Mouse (Mus musculus): Measurements from ENCODE around the gene Best3. TPM values are rescaled to one million over a fixed set of nuclear protein-coding genes. Genes with fewer than 3 reads are reported as not detected.

The Best3 gene
- total RNA-seq (2021), result under 1 TPM; 0.28 TPM

DNA sequence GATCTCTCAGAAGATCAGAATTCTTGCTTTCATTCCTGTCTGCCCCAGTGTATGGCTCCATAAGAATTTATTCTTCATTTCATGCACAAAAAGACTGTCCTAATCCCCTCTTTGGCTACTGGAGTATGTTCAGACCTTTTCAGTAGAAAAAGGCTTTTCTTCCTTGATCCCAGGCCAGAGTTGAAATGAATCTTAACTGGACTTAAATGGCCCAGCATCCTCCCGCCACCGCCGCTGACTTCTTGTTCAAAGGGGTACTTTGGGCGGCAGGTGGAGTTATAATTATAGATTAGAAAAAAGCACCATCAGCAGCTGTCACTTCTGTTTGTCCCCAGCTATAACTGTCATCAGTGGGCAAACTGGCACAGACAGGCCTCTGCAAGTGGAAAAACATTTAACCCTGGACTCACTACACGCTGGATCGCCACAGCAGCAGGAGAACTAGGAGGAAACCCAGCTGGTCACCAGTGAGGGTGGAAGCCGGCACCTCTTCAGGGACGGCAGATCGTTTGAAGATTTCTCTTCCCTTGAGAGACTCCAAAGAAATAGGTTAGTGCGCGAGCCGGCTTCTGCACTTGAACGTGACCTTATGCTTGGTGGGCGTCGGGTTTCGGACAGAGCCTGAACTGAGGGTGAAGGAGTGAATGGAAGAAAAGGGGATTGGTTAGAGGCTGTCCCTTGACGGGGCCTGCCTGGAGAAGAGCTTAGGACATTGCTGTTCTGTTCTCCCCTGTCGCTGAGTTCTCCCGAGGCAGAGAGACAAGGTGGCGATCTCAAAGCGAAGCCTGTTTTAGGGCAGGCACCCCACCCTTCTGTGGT, at the start of gene Best3:
Gene Best3 (plus strand): TSS at position 51 of the 819 bp plus-strand sequence.
- no peak for DNase-seq (ENCODE audit: extremely low spot score in 1 of 2, low spot score in 2 of 2)
- intact Hi-C loops (cut with DNase I), result no loop called here

GRCm38 (mm10) chr10:116943025-116943424, 43.1 kb upstream of the Best3 start:
- DNase-seq (ENCODE audit: extremely low spot score in 1 of 2, low spot score in 2 of 2), result peak in 1 of 2 experiments; percentile 48
- intact Hi-C loops (cut with DNase I), result no loop called here

- intact Hi-C loops (cut with DNase I), result no loop called here
- no peak for DNase-seq (ENCODE audit: extremely low spot score in 1 of 2, low spot score in 2 of 2)
Measured at GRCm38 (mm10) chr10:116944144-116944543, 42.0 kb upstream of the Best3 start.

DNA sequence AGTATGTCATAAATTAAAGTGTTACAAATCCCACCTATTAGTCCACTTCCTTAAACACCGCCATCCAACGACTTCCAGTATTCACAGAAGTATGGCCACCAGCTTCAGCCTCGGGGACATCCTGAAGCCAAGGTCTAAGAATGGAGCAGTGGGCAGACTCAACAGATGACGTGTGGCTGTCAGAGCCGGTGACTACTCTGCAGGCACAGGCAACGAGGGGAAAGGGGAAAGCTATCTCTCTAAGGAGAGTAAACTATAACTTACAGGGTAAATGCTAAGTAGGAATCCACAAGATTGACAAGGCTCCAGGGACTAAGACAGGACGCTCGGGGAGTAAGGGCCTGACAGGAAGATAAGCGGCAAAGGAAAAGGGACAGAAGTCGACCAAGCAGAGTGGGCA, 41.2 kb upstream of the Best3 start:
- DNase-seq (ENCODE audit: extremely low spot score in 1 of 2, low spot score in 2 of 2), result no peak
- intact Hi-C loops (cut with DNase I), result no loop called here

- DNase-seq (ENCODE audit: extremely low spot score in 1 of 2, low spot score in 2 of 2), result no peak
- intact Hi-C loops (cut with DNase I), result no loop called here
Measured at GRCm38 (mm10) chr10:116948414-116948813, 37.7 kb upstream of the Best3 start.

- peak; percentile 15 to 52 for DNase-seq (ENCODE audit: extremely low spot score in 1 of 2, low spot score in 2 of 2)
- intact Hi-C loops (cut with DNase I), result no loop called here
Measured at GRCm38 (mm10) chr10:116949111-116950008, 36.8 kb upstream of the Best3 start.

- peak; percentile 84 to 92 for DNase-seq (ENCODE audit: extremely low spot score in 1 of 2, low spot score in 2 of 2)
- intact Hi-C loops (cut with DNase I), result no loop called here
Measured at GRCm38 (mm10) chr10:116950009-116950769, 35.9 kb upstream of the Best3 start, which contains the start of gene Rab3ip. Gene Rab3ip, minus strand, starts transcription at chr10:116950769.

- DNase-seq (ENCODE audit: extremely low spot score in 1 of 2, low spot score in 2 of 2), result no peak
- intact Hi-C loops (cut with DNase I), result no loop called here
Measured at GRCm38 (mm10) chr10:116950886-116951285, 35.2 kb upstream of the Best3 start.

DNA sequence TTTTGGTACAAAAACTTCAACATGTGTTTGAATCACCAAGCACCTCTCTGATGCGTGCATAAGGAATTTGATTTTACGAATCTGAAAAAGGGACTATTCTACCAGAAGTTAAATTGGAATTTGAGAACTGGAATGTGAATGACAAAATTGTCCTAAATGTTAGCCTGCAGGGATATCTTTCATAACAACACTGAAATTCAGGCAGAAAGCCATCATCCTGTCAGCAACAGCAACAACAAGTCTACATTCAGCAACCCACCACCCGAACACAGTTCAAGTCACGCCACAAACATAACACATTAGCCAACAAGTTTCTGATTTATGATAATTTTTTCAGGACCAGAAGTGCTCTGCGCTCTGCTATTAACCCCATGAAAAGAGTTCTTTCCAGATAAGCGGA, 30.9 kb upstream of the Best3 start:
- DNase-seq (ENCODE audit: extremely low spot score in 1 of 2, low spot score in 2 of 2), result no peak
- intact Hi-C loops (cut with DNase I), result no loop called here

GRCm38 (mm10) chr10:116956483-116957158, 29.5 kb upstream of the Best3 start:
- no peak for DNase-seq (ENCODE audit: extremely low spot score in 1 of 2, low spot score in 2 of 2)
- intact Hi-C loops (cut with DNase I), result no loop called here

GRCm38 (mm10) chr10:116957867-116958551, 28.1 kb upstream of the Best3 start:
- intact Hi-C loops (cut with DNase I), result no loop called here
- DNase-seq (ENCODE audit: extremely low spot score in 1 of 2, low spot score in 2 of 2), result no peak

- intact Hi-C loops (cut with DNase I), result no loop called here
- no peak for DNase-seq (ENCODE audit: extremely low spot score in 1 of 2, low spot score in 2 of 2)
Measured at GRCm38 (mm10) chr10:116962152-116962551, 24.0 kb upstream of the Best3 start.

- intact Hi-C loops (cut with DNase I), result no loop called here
- peak in 1 of 2 experiments; percentile 33 for DNase-seq (ENCODE audit: extremely low spot score in 1 of 2, low spot score in 2 of 2)
Measured at GRCm38 (mm10) chr10:116962803-116963202, 23.3 kb upstream of the Best3 start.

GRCm38 (mm10) chr10:116964084-116964483, 22.0 kb upstream of the Best3 start:
- intact Hi-C loops (cut with DNase I), result no loop called here
- DNase-seq (ENCODE audit: extremely low spot score in 1 of 2, low spot score in 2 of 2), result no peak

DNA sequence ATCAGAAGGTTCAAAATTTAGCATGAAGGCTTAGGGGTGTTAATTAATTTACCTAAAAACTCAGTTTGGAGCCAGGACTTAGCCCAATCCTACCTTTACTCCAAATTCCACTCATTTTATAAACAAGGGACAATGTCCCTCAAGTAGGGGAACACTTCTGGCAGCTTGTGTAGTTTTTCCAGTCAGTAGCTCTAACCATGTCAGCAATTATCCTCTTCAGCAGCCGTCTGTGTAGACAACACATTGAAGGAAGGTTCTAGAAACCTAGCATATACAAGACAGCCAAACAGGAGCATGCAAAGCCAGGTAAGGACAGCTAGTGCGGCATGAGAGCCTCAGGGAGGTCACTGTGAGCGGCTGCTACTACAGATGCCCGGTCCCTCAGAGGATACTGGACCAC, 21.5 kb upstream of the Best3 start:
- intact Hi-C loops (cut with DNase I), result no loop called here
- no peak for DNase-seq (ENCODE audit: extremely low spot score in 1 of 2, low spot score in 2 of 2)

- intact Hi-C loops (cut with DNase I), result no loop called here
- DNase-seq (ENCODE audit: extremely low spot score in 1 of 2, low spot score in 2 of 2), result no peak
Measured at GRCm38 (mm10) chr10:116965297-116965696, 20.8 kb upstream of the Best3 start.

- DNase-seq (ENCODE audit: extremely low spot score in 1 of 2, low spot score in 2 of 2), result no peak
- intact Hi-C loops (cut with DNase I), result no loop called here
Measured at GRCm38 (mm10) chr10:116966065-116966464, 20.0 kb upstream of the Best3 start.

DNA sequence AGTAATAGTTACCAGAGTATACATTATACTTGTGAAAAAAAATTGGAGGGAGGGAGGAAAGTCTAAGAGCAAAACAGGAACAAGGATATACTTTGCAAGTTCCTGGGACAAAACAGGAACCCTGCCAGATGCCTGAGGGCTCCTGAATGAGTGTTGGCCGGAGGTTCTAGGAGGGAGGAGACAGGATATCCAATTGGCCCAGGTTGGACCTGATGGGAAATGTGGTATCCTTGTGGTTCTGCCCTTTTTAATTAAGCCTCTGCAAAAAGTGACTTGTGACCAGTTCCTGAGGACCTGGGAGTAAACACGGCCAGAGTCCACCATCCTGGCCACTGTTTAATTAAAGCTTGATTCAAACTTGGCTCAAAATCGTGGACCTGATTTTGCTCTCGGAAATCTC, 17.4 kb upstream of the Best3 start:
- DNase-seq (ENCODE audit: extremely low spot score in 1 of 2, low spot score in 2 of 2), result no peak
- intact Hi-C loops (cut with DNase I), result no loop called here

Measured in left cerebral cortex, postnatal 10 days (tissue).